Mouse (Mus musculus): ENCODE data around the gene Hsdl1. TPM values are rescaled to one million over a fixed set of nuclear protein-coding genes. Genes with fewer than 3 reads are reported as not detected.

The Hsdl1 gene
- polyA plus RNA-seq, 1 experiment from 2014 or later = 40.8 TPM

- Histone ChIP-seq H3K4me2 (ENCODE audit: low read length) (no peak overlapping the region), H3K4me1 (ENCODE audit: control insufficient read depth in 2 of 2, insufficient read depth in 2 of 2, low read length in 2 of 2) (peaks cover 8 to 14% of the 10 kb centered on the region in 2 experiments; a peak in 3 of 4 replicates), H3K4me3 (ENCODE audit: control insufficient read depth in 1 of 2, insufficient read depth in 1 of 2, low read depth in 1 of 2, low read length in 2 of 2) (no peak overlapping the region), H3K36me3 (ENCODE audit: control insufficient read depth, insufficient read depth, low read length) (no peaks in the 10 kb centered on the region), H3K27ac (replicated peaks in 1 of 2; ENCODE audit: control insufficient read depth in 1 of 2, insufficient read depth in 1 of 2, low read depth in 2 of 2, low read length in 2 of 2) (no peak overlapping the region), H3K27me3 (ENCODE audit: control insufficient read depth, insufficient read depth, low read length) (peaks cover 13% of the 10 kb centered on the region), H3K9me3 (ENCODE audit: control insufficient read depth, low read length) (no peaks in the 10 kb centered on the region), H3K9ac (ENCODE audit: low read length) (no peak overlapping the region)
- WGBS = 56% methylated on average over 13 of the region's 13 CpGs
- ATAC-seq (ENCODE audit: insufficient number of reproducible peaks, insufficient read depth, low FRiP score, low read depth) = no peak
These were observed 4.1 kb upstream of the Hsdl1 start for GRCm38 (mm10) chr8:119579096-119579495.

- peak overlapping the region; percentile 78 for H3K9ac ChIP-seq (ENCODE audit: low read length)
- H3K4me2 ChIP-seq (ENCODE audit: low read length) = peak overlapping the region; percentile 94
- H3K27me3 ChIP-seq (ENCODE audit: control insufficient read depth, insufficient read depth, low read length) = peaks cover 13% of the 10 kb centered on the region
- no peak overlapping the region for H3K27ac ChIP-seq (replicated peaks in 1 of 2; ENCODE audit: control insufficient read depth in 1 of 2, insufficient read depth in 1 of 2, low read depth in 2 of 2, low read length in 2 of 2)
- H3K36me3 ChIP-seq (ENCODE audit: control insufficient read depth, insufficient read depth, low read length) = no peaks in the 10 kb centered on the region
- peak overlapping the region; percentile 57 to 75 for H3K4me3 ChIP-seq (ENCODE audit: control insufficient read depth in 1 of 2, insufficient read depth in 1 of 2, low read depth in 1 of 2, low read length in 2 of 2)
- no peak for ATAC-seq (ENCODE audit: insufficient number of reproducible peaks, insufficient read depth, low FRiP score, low read depth)
- no peaks in the 10 kb centered on the region for H3K9me3 ChIP-seq (ENCODE audit: control insufficient read depth, low read length)
- H3K4me1 ChIP-seq (ENCODE audit: control insufficient read depth in 2 of 2, insufficient read depth in 2 of 2, low read length in 2 of 2) = peaks cover 2 to 8% of the 10 kb centered on the region in 2 experiments
- WGBS = 3% methylated on average over 16 of the region's 16 CpGs
These were observed 363 bp upstream of the Hsdl1 start for GRCm38 (mm10) chr8:119575366-119575726.

DNA sequence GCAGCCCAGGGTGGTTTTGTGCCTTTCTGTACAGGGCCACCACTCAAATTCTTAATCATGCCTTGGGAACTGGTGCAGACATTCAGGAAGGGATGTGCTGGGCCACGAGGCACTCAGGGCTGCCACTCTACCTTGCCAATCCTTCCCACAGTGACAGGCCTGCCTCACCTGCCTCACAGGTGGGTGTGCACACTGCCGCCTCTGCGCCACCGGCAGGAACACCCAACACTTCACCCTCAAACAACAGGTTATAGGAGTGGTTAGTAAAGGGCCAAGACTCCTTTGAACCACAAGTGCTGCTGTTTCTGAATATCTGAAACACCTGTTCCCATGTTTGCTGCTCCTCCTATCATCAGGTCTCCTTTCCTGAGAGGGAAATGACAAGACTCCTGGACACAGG, 2.6 kb downstream of the Hsdl1 start:
- Histone ChIP-seq H3K27ac (replicated peaks in 1 of 2; ENCODE audit: control insufficient read depth in 1 of 2, insufficient read depth in 1 of 2, low read depth in 2 of 2, low read length in 2 of 2) (no peak overlapping the region), H3K9ac (ENCODE audit: low read length) (no peak overlapping the region), H3K36me3 (ENCODE audit: control insufficient read depth, insufficient read depth, low read length) (peaks cover 7% of the 10 kb centered on the region), H3K4me3 (ENCODE audit: control insufficient read depth in 1 of 2, insufficient read depth in 1 of 2, low read depth in 1 of 2, low read length in 2 of 2) (no peak overlapping the region), H3K4me1 (ENCODE audit: control insufficient read depth in 2 of 2, insufficient read depth in 2 of 2, low read length in 2 of 2) (peaks cover 2 to 3% of the 10 kb centered on the region in 2 experiments; a peak in 3 of 4 replicates), H3K4me2 (ENCODE audit: low read length) (no peak overlapping the region), H3K9me3 (ENCODE audit: control insufficient read depth, low read length) (no peaks in the 10 kb centered on the region), H3K27me3 (ENCODE audit: control insufficient read depth, insufficient read depth, low read length) (peaks cover 13% of the 10 kb centered on the region)
- WGBS = 92% methylated on average over 4 of the region's 4 CpGs
- ATAC-seq (ENCODE audit: insufficient number of reproducible peaks, insufficient read depth, low FRiP score, low read depth) = no peak

- no peak overlapping the region for H3K9ac ChIP-seq (ENCODE audit: low read length)
- WGBS = 72% methylated on average over 6 of the region's 6 CpGs
- no peak for ATAC-seq (ENCODE audit: insufficient number of reproducible peaks, insufficient read depth, low FRiP score, low read depth)
- H3K4me3 ChIP-seq (ENCODE audit: control insufficient read depth in 1 of 2, insufficient read depth in 1 of 2, low read depth in 1 of 2, low read length in 2 of 2) = no peak overlapping the region
- H3K36me3 ChIP-seq (ENCODE audit: control insufficient read depth, insufficient read depth, low read length) = peaks cover 16% of the 10 kb centered on the region
- H3K27ac ChIP-seq (replicated peaks in 1 of 2; ENCODE audit: control insufficient read depth in 1 of 2, insufficient read depth in 1 of 2, low read depth in 2 of 2, low read length in 2 of 2) = no peak overlapping the region
- H3K4me1 ChIP-seq (ENCODE audit: control insufficient read depth in 2 of 2, insufficient read depth in 2 of 2, low read length in 2 of 2) = peaks cover 2 to 3% of the 10 kb centered on the region in 2 experiments; a peak in 3 of 4 replicates
- H3K27me3 ChIP-seq (ENCODE audit: control insufficient read depth, insufficient read depth, low read length) = peaks cover 3% of the 10 kb centered on the region
- no peaks in the 10 kb centered on the region for H3K9me3 ChIP-seq (ENCODE audit: control insufficient read depth, low read length)
- no peak overlapping the region for H3K4me2 ChIP-seq (ENCODE audit: low read length)
These were observed 3.8 kb downstream of the Hsdl1 start for GRCm38 (mm10) chr8:119571135-119571534.

GRCm38 (mm10) chr8:119569881-119570280, 5.1 kb downstream of the Hsdl1 start:
- Histone ChIP-seq H3K36me3 (ENCODE audit: control insufficient read depth, insufficient read depth, low read length) (peaks cover 28% of the 10 kb centered on the region), H3K4me2 (ENCODE audit: low read length) (no peak overlapping the region), H3K4me3 (ENCODE audit: control insufficient read depth in 1 of 2, insufficient read depth in 1 of 2, low read depth in 1 of 2, low read length in 2 of 2) (no peak overlapping the region), H3K9me3 (ENCODE audit: control insufficient read depth, low read length) (no peaks in the 10 kb centered on the region), H3K9ac (ENCODE audit: low read length) (no peak overlapping the region), H3K4me1 (ENCODE audit: control insufficient read depth in 2 of 2, insufficient read depth in 2 of 2, low read length in 2 of 2) (peaks cover 2 to 3% of the 10 kb centered on the region in 2 experiments; a peak in 3 of 4 replicates), H3K27me3 (ENCODE audit: control insufficient read depth, insufficient read depth, low read length) (no peaks in the 10 kb centered on the region), H3K27ac (replicated peaks in 1 of 2; ENCODE audit: control insufficient read depth in 1 of 2, insufficient read depth in 1 of 2, low read depth in 2 of 2, low read length in 2 of 2) (no peak overlapping the region)
- WGBS = 46% methylated on average over 4 of the region's 4 CpGs
- no peak for ATAC-seq (ENCODE audit: insufficient number of reproducible peaks, insufficient read depth, low FRiP score, low read depth)

GRCm38 (mm10) chr8:119568951-119569350, 6.0 kb downstream of the Hsdl1 start:
- Histone ChIP-seq H3K36me3 (ENCODE audit: control insufficient read depth, insufficient read depth, low read length) (peaks cover 38% of the 10 kb centered on the region), H3K27me3 (ENCODE audit: control insufficient read depth, insufficient read depth, low read length) (no peaks in the 10 kb centered on the region), H3K4me1 (ENCODE audit: control insufficient read depth in 2 of 2, insufficient read depth in 2 of 2, low read length in 2 of 2) (peaks cover 1 to 3% of the 10 kb centered on the region in 2 experiments; a peak in 3 of 4 replicates), H3K9ac (ENCODE audit: low read length) (no peak overlapping the region), H3K4me3 (ENCODE audit: control insufficient read depth in 1 of 2, insufficient read depth in 1 of 2, low read depth in 1 of 2, low read length in 2 of 2) (no peak overlapping the region), H3K9me3 (ENCODE audit: control insufficient read depth, low read length) (no peaks in the 10 kb centered on the region), H3K4me2 (ENCODE audit: low read length) (no peak overlapping the region), H3K27ac (replicated peaks in 1 of 2; ENCODE audit: control insufficient read depth in 1 of 2, insufficient read depth in 1 of 2, low read depth in 2 of 2, low read length in 2 of 2) (no peak overlapping the region)
- ATAC-seq (ENCODE audit: insufficient number of reproducible peaks, insufficient read depth, low FRiP score, low read depth) = no peak
- WGBS = 68% methylated on average over 7 of the region's 7 CpGs

DNA sequence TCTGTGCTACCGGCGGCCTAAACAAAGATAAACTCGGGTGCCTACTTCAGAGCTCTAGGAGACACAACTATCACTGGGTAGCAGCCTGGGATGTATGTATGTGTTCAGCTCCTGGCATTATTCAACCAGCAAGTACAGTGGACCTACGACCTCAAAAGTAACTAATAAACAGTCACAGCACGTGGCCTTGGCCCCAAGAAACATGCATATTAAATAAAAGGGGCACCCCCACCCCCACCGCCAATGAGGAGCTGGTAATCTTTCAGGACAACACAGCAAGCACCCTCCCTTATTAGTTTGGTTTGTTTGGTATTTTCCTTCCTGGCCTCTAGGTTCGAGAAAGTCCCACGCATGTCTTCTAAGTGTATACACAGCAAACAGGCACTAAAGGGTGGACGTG, 6.7 kb downstream of the Hsdl1 start:
- 81% methylated on average over 9 of the region's 9 CpGs for WGBS
- H3K4me3 ChIP-seq (ENCODE audit: control insufficient read depth in 1 of 2, insufficient read depth in 1 of 2, low read depth in 1 of 2, low read length in 2 of 2) = no peak overlapping the region
- peaks cover 45% of the 10 kb centered on the region for H3K36me3 ChIP-seq (ENCODE audit: control insufficient read depth, insufficient read depth, low read length)
- ATAC-seq (ENCODE audit: insufficient number of reproducible peaks, insufficient read depth, low FRiP score, low read depth) = no peak
- no peaks in the 10 kb centered on the region for H3K27me3 ChIP-seq (ENCODE audit: control insufficient read depth, insufficient read depth, low read length)
- no peaks in the 10 kb centered on the region for H3K9me3 ChIP-seq (ENCODE audit: control insufficient read depth, low read length)
- H3K4me1 ChIP-seq (ENCODE audit: control insufficient read depth in 2 of 2, insufficient read depth in 2 of 2, low read length in 2 of 2) = no peaks in the 10 kb centered on the region; a peak in 2 of 4 replicates
- H3K9ac ChIP-seq (ENCODE audit: low read length) = no peak overlapping the region
- H3K27ac ChIP-seq (replicated peaks in 1 of 2; ENCODE audit: control insufficient read depth in 1 of 2, insufficient read depth in 1 of 2, low read depth in 2 of 2, low read length in 2 of 2) = no peak overlapping the region
- no peak overlapping the region for H3K4me2 ChIP-seq (ENCODE audit: low read length)

- Histone ChIP-seq H3K4me2 (ENCODE audit: low read length) (no peak overlapping the region), H3K9me3 (ENCODE audit: control insufficient read depth, low read length) (no peaks in the 10 kb centered on the region), H3K27me3 (ENCODE audit: control insufficient read depth, insufficient read depth, low read length) (no peaks in the 10 kb centered on the region), H3K9ac (ENCODE audit: low read length) (no peak overlapping the region), H3K27ac (replicated peaks in 1 of 2; ENCODE audit: control insufficient read depth in 1 of 2, insufficient read depth in 1 of 2, low read depth in 2 of 2, low read length in 2 of 2) (no peak overlapping the region), H3K36me3 (ENCODE audit: control insufficient read depth, insufficient read depth, low read length) (peaks cover 61% of the 10 kb centered on the region), H3K4me3 (ENCODE audit: control insufficient read depth in 1 of 2, insufficient read depth in 1 of 2, low read depth in 1 of 2, low read length in 2 of 2) (no peak overlapping the region), H3K4me1 (ENCODE audit: control insufficient read depth in 2 of 2, insufficient read depth in 2 of 2, low read length in 2 of 2) (no peaks in the 10 kb centered on the region; a peak in 2 of 4 replicates)
- WGBS = 63% methylated on average over 11 of the region's 11 CpGs
- ATAC-seq (ENCODE audit: insufficient number of reproducible peaks, insufficient read depth, low FRiP score, low read depth) = no peak
These were observed 8.6 kb downstream of the Hsdl1 start for GRCm38 (mm10) chr8:119566367-119566766.

Data from heart, embryonic 14.5 days (tissue).